Mouse (Mus musculus): ENCODE measurements around the gene Kcnab2.

Kcnab2 gene

GRCm38 (mm10) chr4:152453079-152453478 lies 24.6 kb downstream of the Kcnab2 start:
- DNase-seq (ENCODE audit: low spot score in 2 of 2): peak; percentile 81 to 91

- DNase-seq (ENCODE audit: low spot score in 2 of 2): no peak
Measured at GRCm38 (mm10) chr4:152451371-152451770, 26.3 kb downstream of the Kcnab2 start.

DNA sequence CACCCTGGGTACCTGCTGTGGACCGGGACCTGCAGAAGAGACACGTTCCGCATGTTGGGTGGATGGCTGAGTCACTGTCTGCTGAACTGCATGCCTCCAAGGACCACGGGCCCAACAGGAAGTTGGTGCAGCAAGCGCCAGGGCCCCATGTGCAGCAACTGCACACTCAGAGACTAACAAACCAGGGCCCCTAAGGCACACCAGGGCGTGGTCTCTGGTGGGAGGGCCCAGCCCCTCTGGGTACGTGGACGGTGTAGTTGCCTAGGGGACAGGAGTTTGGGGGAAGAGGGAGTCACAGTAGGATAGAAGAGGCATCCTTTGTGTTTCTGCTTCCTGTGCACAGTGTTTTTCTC lies 29.0 kb downstream of the Kcnab2 start:
- no peak for DNase-seq (ENCODE audit: low spot score in 2 of 2)

- peak in 1 of 2 experiments; percentile 51 for DNase-seq (ENCODE audit: low spot score in 2 of 2)
Measured at GRCm38 (mm10) chr4:152447731-152448665, 29.7 kb downstream of the Kcnab2 start.

GRCm38 (mm10) chr4:152446178-152446577 lies 31.5 kb downstream of the Kcnab2 start:
- DNase-seq (ENCODE audit: low spot score in 2 of 2): no peak

GRCm38 (mm10) chr4:152441536-152441935 lies 36.1 kb downstream of the Kcnab2 start:
- DNase-seq (ENCODE audit: low spot score in 2 of 2): no peak

DNA sequence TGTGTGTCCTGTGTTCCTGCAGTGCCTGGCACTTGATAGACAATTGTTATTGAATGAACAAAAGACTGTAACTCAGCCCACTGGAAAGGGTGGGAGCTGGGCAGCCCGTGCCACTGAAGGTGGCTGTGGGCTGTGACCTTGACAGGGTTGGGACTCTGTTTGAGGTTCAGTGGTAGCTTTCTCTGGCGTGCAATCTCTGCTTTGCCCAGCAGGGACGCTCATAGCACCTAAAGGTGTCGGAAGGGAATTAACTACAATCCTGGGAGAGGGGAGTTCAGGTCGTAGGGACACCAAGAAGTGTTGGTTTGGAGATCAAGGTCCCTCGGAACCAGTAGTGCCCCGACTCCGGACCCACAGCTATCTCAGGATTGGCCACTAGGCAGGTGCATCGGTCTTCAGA lies 36.8 kb downstream of the Kcnab2 start:
- DNase-seq (ENCODE audit: low spot score in 2 of 2): no peak

DNA sequence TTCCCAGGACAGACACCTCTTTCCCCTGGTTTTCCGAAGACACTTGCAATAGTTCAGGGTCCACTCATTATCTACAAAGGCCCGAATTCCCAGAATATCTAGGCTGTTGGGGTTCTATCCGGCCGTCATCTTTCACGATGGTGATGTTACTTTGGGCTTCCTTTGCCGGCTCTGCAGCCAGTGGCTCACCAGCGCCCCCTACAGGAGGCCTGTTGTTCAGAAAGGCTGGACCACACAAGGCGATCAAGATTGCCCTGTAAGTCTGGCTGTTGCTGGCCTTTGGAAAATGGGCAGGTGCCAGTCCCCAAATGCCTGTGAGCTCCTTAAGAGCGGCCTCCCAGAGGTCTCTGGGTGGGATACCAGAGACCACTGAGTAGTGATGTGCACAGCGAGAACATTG lies 42.4 kb downstream of the Kcnab2 start:
- DNase-seq (ENCODE audit: low spot score in 2 of 2): peak; percentile 79

GRCm38 (mm10) chr4:152434836-152435235 lies 42.8 kb downstream of the Kcnab2 start:
- peak; percentile 90 to 93 for DNase-seq (ENCODE audit: low spot score in 2 of 2)

GRCm38 (mm10) chr4:152432308-152432707 lies 45.4 kb downstream of the Kcnab2 start:
- DNase-seq (ENCODE audit: low spot score in 2 of 2): peak in 1 of 2 experiments; percentile 60

DNA sequence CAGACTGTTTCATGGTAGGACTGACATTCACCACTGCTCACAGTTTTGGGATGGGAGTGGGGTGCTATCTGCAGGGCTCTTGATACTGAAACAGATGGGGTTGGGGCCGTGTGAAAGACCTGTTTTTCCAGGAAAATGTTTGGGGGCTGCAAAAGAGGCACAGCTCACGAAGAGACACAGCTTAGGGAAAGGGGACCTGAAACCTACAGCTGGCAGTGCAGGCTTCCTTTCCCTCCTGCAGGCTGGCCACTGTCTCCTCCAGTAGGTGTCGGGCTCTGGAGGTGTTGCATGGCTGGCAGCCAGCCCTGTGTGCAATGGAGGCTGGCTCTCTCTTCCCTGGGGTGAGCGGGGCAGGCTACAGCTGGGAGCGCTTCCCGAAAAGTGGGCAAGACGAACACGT lies 49.4 kb downstream of the Kcnab2 start:
- DNase-seq (ENCODE audit: low spot score in 2 of 2): peak; percentile 48 to 55

DNA sequence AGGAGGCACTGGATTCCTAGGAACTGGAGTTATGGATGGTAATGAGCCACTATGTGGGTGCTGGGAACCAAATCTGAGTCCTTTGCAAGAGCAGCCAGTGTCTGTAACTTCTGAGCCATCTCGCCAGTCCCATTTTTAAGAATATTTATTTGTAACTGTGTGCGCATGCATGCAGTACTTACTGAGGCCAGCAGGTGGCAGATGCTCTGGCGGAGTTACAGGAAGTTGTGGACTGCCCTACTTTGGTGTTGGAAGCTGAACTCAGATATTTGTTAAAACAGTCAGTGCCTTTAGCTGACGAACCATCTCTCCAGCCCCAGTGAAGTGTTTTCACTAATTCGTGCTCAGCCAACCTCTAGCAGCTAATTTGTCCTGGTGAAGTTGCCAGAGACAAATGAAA lies 52.7 kb downstream of the Kcnab2 start:
- no peak for DNase-seq (ENCODE audit: low spot score in 2 of 2)

GRCm38 (mm10) chr4:152424341-152424740 lies 53.3 kb downstream of the Kcnab2 start:
- no peak for DNase-seq (ENCODE audit: low spot score in 2 of 2)

- DNase-seq (ENCODE audit: low spot score in 2 of 2): no peak
Measured at GRCm38 (mm10) chr4:152423576-152423975, 54.1 kb downstream of the Kcnab2 start.

DNA sequence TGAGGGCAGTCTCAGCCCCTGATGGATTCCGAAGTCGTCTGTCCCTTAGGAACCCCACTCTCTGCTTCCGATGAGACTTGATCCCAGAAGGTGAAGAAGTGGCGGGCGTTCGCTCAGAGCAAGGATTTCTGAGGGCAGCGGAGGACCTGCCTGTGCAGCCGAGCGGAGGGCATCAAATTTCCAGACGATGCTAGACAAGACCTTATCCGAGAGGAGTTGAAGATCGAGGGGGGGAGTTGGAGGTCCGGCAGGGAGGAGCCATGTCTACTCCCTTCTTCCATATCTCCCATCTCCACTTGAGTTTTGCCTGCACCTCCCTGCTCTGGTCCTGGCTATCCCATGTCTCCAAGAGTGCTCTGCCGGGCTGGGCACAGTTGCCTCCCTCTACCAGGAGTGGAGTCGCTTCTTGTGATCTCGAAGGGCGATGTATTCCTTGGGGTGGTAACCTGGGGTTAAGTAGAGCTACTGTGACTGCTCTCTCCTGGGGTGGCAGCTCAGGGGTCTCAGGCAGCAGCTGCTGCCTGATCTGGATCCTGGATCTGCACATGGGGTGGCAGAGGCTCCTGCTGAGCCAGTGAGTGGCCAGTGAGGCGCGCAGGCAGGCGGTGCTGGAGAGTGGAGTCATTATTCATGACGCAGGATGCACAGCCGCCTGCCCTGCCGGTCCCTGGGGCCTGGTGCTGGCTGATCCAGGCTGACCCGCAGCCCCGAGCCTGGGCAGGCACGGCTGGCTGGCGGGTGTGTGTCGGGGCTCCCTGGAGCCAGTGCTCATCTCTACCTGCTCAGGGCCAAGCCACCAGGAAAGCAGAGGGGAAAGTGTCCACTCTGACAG lies 59.2 kb downstream of the Kcnab2 start:
- DNase-seq (ENCODE audit: low spot score in 2 of 2): no peak

DNA sequence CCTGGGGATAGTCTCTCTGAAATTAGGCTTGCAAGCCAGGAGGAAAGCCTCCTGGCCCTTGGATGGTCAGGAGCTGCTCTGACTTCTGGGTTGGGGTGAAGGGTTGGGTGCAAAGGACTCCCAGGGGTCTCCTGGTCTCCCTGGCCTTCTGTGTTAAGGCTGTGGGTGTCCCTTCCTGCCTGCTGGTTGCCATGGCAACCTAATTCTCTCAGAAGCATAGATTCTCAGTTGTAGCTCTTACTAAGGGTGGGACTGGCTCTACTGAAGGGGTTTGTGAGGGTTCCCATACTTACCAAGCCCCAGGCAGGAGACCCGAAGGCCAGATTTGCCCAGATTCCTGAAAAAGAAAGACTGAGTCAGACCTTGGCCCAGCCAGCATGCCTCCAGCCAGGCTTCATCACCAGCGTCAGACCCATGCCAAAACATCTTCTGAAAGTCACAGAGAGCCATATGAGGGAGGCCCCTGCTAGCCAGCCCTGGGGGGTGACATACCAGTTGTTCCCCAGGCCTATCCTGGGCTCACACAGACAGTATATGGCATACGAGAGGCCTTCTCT lies 65.1 kb downstream of the Kcnab2 start:
- DNase-seq (ENCODE audit: low spot score in 2 of 2): no peak

DNA sequence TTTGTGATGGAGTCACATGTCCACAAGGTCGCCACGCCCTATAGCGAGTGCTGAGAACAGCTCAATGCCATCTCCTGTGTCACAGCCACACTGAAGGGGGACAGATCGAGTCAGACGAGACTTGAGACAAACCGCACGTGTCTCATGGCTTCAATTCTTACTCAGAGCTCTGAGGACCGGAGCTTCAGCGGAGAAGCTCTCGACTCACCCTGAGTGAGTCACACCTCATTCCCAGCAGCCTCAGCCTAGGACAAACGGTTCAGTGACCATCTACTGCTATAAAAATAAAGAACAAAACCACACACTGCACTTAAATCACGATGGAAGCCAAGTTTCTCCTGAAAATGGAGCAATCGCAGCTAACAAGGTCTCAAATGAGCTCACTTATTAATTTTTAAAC lies 66.7 kb downstream of the Kcnab2 start:
- no peak for DNase-seq (ENCODE audit: low spot score in 2 of 2)

GRCm38 (mm10) chr4:152406531-152406930 lies 71.1 kb downstream of the Kcnab2 start:
- no peak for DNase-seq (ENCODE audit: low spot score in 2 of 2)

DNA sequence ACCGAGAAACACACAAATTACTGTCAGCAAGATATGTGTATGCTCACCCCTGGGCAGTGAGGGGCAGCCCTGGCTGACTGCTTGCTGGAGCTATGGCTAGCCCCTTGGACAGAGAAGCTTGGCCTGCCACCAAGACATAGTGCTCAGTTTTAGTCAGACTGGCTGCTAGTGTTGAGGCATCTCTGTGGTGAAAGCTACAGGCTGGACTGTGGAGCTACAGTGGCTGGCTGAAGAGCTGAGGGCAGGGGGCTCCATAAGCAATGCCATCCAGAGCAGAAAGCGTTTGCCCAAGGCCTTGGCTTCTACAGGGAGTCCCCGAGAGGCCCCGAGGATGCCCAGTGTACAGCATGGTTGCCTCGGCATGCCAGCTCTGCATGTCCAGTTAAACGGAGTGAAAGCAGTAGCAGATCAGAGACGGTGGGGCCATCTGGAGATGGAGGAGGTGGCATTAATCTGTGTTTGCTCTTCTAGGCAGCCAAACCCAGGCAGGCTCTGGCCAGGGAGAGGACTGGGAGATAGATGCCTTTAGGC lies 71.9 kb downstream of the Kcnab2 start:
- no peak for DNase-seq (ENCODE audit: low spot score in 2 of 2)

DNA sequence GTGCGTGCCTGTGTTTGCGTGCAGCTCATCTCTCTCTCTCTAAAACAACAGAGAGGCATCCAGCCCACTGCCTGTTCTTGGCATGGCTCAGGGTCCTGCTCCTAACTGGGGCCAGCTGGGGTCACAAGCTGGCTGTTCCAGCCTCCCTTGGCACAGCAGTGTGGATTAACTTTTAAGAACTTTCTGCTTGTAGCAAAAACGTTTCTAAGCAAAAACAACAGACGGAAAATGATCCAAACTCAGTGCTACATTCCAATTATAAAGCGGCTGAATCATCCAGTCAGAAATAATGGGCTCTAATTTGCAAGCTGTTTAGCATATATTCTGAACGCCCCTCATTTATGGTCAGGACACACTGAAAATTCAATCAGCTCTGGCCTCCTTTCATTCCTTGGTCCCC lies 72.5 kb downstream of the Kcnab2 start:
- no peak for DNase-seq (ENCODE audit: low spot score in 2 of 2)

DNA sequence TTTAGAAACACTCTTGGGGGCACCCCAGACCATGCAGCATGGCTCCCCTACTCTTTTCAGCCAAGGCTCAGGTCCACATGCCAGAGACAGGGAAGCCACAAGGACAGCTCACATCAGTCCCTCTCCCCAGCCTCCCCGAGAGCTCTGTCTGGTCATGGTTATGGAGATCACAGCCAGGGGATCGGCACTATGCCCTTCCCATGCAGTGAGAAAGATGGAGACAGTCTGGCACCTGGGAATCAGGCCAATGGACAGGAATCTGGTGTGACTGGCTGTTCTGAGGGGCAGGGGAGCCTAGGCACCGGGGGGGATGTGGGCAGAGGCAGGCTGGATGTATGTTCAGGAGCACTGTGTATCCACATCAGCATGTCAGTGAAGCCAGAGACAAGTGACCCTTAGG lies 78.7 kb downstream of the Kcnab2 start:
- DNase-seq (ENCODE audit: low spot score in 2 of 2): no peak

GRCm38 (mm10) chr4:152392627-152393026 lies 85.0 kb downstream of the Kcnab2 start:
- DNase-seq (ENCODE audit: low spot score in 2 of 2): no peak

Data from frontal cortex, postnatal 36 days (tissue).